Mouse (Mus musculus) testis, postnatal 14 days (tissue): Measurements from ENCODE around the gene Gm11146.
A peak's percentile ranks its signal among the peaks of the same experiment; 100 is the strongest.

Experiments used
- DNase-seq: peaks from one replicate; pipeline ENCODE4 v3.0.0; 2021; ENCODE audit warnings: low spot score

The Gm11146 gene

DNA sequence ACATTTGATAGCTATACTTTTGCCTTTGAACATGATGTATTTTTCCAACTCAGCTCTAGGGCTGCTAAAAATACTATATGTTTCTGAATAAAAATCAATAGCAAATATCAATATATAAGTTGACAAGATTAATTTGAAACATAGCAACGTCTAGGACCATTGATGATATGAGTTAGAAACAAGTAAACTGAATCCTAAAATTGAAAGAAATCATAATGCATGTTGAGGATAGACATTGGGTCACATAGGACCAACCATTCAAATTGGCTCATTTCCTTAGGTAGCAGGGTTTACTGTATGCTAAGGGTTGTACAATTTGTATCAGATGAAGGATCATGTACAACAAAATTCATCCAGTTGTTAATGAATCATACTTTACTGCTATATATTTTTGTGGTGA lies at the start of gene Gm11146:
Gm11146 (minus strand) TSS at position 101 of the 400 bp plus-strand sequence.
- DNase-seq, result no peak

DNA sequence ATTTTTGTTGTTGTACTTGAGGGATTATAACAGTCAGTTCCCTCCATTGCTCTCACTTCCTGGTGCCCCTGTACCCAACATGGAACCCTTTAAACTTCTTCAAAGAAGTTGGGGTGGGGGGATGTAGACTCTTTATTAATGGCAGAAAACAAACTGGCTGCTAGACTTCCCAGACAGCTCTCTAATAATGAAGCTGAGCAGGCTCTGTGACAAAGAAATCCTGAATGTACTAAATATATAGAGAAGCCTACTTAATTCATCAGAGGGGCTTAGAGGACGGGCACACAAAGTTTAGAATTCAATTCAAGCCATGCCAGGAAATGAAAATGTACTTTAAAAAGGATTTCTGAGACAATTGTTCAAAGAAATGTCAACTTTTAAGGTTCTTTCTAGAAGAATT lies 48.7 kb upstream of the Gm11146 start:
- no peak for DNase-seq

DNA sequence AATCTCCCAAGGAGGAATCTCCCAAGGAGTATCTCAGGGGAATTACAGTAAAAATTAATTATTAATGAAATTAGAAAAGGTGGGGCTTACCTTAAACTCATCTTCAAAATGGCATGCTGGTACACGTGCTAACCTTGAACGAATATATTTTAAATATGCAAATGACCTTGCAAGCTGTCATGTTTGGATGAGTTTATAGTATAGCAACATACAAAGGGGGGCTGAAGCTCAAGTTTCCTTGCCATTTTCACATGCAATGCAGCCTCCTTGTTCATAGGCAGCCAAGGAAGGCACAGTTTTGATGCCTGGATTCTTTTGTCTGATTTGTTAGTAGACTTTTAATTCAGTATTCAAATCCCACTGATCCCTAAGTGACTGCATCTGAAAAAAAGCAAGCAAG lies 47.1 kb upstream of the Gm11146 start:
- DNase-seq, result no peak

DNA sequence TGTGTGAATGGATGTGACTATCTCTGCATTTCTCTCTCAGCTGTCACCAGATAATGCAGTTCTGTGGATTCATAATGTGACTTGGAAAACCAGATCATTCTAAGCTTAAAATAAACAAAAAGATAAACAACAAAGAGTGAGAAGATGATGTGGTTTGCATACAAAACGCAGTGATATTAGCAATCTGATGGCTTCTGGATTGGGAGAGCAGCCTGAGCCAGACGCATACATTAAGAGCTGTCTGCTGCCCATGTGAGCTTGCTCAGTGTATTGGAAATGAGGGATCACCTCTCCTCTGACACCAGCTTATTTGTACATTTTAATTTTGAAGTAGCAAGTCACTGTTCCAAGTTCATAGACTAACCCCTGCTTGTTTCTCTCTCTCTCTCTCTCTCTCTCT lies 46.3 kb upstream of the Gm11146 start:
- no peak for DNase-seq

DNA sequence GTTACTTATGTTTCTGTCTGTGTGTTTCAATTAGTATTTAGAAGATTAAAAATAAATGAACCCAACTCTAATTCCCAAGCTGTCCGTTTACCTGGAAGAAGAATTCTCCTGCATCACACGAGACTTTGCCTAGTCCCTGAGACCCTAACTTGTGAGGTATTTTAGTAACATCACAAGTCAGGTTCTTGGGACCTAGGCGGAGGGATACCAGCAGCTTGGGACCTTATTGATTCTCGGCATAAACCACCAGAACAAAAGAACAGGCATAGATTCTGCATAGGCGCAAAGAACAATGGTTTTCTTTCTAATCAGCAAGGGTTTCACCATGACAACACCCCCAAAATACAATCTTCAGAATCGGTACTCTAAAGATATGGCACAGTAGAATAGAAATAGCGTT lies 44.3 kb upstream of the Gm11146 start:
- no peak for DNase-seq

DNA sequence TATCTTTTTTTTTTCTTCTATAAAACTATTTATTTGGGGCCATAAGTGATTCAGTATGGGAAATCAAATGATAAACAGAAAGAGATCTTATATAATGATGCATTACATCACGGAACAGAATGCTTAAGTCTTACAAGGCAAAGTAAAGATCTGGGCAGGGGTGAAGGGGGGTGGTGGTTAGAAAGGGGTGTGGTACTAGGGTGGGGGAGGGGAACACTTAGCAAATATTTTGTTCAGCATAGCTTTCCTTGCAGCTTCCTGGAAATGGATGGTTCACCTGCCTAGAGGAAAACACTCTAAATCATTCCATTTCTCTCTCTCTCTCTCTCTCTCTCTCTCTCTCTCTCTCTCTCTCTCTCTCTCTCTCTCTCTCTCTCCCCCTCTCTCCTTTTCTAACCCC lies 43.1 kb upstream of the Gm11146 start:
- no peak for DNase-seq

DNA sequence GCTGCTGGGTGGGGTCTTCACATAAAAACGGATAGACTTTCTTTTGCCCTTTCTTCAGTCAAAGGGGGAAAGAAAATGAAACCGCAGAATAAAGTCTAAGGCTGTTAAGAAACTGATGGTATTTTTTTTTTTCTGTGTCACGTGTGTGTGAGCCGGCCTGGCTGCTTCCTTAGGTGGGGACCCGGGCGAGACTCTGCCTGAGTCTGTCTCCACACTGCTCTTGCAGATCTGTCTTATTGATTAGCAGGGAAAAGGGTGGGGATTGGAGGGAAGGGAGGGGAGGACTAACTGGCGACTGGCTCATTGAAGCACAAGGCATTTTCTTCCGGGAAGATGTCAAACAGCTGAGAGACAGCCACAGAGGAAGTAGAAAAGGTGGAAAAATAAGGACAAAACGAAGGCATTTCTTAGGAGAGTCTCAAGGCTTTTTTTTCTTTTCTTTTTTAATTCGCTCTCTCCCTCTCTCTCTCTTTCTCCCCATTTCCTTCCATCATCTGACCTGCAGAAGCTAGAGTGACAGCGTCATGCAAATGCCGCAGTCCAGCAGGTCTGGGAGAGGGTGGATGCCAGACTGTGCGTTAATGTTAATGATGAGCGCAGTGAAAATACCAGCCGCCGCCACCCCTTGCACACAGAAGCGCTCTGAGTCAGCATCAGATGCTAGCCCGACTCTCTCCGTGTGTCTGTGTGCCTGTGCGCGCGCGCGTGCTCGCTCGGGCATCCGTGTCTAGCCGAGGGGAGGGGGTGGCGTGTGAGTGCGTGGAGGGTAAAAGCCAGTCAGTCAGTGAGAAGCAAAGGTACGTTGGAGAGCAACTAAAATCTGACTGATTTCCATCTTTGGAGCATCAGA lies 42.2 kb upstream of the Gm11146 start:
- peak; percentile 48 for DNase-seq

DNA sequence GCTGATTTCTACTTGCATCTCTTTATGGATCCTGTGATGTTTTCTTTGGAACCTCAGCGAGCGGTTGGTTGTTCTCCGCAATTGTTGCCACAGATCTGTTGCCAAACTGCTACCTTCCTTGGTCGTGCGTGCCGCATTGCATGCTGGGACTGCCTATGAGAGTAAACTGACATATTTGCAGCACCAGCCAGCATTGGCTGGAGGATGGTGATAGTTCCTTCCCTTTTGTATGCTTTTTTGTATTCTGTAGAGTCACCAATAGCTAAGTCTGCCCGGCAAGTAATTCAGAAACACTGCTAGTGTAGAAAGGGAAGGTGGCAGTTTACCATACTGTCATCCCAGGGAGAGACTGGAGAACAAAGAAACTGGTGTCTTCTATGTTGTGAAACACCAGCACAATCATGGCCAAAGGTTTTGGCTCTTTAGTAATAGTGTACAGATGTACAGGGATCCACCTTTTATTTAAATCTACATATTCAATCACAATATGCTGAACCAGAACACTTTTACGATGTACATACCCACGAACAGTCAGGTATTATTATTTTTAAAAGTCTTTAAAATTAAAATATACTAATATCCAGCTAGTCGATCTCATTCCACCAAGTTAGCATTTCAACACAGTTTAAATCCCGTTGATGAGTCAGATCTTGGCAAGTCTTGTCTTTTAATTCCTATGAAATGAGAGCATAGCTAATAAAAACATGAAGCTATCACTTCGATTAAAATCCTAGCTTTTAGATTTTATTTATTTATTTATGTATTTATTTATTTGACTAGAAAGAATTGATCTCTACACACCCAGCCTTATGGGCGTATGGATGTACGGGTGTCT lies 41.4 kb upstream of the Gm11146 start:
- DNase-seq, result peak; percentile 52

DNA sequence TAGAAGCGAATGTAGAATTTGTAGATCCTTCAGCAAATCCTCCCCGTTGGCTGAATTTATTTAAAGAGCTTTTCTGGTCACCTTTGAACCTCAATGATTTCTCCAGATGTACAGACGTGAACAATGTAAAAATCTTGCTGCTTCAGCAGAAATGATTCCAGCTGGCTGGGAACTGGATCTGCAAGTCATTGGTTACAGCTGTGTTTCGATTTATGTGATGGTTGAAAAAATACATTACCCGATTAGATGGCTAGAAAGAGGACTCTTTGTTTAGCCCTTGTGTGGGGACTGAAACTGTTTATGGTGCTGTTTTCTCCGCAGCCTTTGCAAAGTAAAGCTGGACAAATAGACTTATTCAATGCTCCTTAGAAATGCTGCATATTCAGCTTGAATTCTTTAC lies 34.6 kb upstream of the Gm11146 start:
- no peak for DNase-seq

DNA sequence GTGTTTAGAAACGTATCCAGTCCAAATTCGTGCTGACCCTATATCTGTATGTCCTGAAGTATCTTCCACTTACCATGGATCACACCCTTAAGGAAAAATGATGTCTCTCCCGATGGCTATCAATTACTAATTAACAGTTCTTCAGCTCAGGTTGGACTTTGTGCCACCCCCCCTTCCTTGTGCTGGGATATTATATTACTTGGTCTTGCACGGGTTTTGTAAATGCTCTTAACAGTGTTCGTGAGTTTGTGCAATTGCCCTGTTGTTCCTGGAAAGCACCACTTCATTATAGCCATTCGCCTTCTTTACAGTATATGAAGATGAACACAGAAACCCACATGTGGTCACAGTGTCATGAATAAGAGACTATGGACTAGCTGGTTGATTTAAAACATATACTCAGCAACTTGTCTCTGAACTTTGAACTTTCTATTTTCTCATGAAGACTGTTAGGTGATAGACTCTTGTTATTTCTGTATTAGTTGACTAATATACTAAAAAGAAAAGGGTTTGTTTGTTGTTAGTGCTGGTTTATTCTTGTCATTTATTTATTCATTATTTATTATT lies 30.5 kb upstream of the Gm11146 start:
- no peak for DNase-seq

DNA sequence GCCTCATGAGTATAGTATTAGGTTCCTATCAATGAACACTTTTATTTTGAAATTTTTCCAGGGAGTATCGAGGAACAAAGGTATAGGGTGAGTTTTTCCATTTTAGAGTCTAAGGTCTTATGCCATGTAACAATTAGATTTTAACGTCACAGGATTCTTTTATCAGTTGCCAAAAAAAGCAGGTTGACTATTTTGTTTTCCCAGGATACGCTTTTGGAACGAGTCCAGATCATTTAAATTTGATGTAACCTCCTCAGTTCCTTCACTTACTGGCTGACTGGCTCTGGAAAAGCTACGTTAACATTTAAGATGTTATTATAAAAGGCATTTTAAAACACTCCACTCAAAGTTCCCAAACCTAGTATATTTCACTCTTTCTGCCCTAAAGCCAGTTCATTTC lies 20.8 kb upstream of the Gm11146 start:
- DNase-seq, result no peak

DNA sequence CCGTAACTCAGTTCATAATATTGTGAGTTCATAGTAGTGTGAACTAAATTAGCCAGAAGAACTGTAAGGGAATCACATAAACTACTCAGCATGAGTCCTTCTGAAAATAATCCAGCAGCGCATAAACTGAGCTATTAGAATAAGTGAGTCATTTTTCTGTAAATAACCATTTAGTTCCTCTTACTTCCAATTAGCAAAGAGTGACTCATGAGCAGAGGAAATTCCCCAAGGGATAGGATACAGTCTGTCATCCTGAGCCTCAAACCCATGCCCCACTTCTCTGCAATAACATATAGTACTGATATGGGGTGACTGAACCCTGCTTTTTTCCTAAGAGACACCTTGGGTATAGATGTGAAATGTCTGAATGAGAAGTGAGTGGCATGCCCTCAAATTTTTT lies 687 bp upstream of the Gm11146 start:
- DNase-seq, result no peak

DNA sequence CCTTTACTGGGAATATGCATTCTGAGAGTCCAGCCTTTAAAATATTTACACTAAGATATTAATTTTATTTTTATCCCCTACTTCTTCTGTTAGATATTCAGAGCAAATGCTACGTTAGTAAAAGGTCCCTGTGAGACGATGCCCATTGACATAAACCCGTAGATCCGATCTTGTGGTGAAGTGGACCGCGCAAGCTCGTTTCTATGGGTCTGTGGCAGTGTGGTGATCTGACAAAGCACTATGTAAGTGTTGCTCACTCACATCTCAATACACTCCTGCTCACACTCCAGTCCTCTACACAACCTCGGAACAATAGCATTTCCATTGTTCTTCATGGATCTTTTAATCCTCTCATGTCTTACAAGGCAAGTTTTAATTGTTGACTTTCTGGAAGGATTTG lies 3.1 kb downstream of the Gm11146 start:
- no peak for DNase-seq

DNA sequence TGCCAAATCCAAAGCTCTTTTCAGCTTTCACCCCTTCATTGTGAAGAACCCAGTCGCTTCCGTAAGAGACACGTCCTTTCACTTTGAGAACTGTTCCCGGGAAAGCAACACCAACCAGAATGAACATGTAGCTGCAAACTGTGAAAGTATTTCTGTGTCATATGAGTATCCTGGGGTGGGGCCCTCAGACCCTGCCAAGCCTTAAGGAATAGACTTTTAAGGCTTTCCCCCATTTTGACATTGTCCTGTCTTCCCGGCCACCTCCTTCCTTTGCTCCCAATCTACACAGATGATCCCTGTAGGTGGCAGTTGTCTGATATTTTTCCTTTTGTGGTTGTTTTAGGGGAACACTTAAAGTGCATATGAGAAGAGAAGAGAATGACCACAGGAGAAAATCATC lies 5.3 kb downstream of the Gm11146 start:
- DNase-seq, result no peak

DNA sequence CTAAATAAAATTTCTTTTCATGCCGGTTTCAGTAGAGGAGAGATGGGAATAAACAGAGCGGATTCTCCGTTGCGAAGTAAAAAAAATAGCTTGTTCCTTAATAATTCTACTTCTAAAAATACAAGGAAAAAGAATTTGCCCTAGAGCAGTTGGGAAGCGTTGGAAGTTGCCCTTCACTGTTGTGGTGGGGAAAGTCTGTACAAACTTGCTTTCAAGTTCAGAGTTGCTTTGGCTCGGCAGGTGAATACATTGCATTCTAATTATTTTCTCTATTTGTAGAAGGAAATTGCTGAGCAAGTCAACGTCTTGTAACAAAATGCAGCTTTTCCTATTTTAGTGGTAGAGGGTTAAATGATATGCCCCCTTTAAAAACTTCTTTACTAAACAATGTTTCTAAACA lies 6.2 kb downstream of the Gm11146 start:
- no peak for DNase-seq

DNA sequence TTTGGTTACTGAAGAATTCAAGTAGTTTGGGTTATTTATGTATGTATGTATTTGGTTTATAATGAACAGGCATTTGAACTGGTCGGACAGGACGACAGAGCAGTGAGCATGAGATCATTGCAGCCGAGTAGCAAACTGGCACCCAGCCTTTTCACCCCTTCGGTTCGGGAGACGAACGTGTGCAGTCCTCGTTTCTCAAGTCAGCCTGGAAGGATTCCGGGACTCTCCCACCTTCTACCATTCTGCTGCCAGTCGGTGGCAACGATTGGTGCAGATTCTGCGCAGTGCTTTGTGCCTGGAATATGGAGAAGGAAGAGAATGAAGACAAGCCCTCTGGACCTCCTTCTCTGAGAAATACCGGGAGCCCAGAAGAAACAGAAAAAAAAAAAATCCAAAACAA lies 7.3 kb downstream of the Gm11146 start:
- DNase-seq, result peak; percentile 40

DNA sequence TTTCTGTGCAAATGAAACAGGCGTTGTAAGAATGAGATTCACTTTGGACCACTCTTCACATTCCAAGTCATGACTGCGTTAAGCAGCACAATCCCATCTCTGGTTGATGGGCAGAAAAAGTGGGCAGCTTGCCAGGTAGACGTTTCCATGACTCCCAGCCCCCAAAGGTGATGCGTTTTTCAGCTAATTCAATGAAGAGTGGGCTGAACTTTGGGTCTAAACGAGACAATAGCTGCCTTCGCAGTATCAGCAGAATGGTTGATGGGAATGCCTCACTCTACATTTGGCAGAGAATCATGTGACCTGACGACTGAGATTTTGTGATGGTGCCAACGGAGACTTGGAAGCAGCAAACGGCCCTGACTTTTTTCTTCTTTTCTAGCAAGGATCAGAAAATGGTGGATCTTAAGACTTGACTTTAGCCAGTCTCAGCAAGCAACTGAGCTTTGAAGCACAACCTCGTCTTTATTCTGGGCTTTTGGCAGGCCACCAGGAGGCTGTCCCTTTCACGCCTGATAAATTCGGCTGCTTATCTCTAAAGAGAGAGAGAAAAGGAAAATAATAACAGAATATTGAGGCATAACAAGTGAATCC lies 8.0 kb downstream of the Gm11146 start:
- peak; percentile 73 for DNase-seq

DNA sequence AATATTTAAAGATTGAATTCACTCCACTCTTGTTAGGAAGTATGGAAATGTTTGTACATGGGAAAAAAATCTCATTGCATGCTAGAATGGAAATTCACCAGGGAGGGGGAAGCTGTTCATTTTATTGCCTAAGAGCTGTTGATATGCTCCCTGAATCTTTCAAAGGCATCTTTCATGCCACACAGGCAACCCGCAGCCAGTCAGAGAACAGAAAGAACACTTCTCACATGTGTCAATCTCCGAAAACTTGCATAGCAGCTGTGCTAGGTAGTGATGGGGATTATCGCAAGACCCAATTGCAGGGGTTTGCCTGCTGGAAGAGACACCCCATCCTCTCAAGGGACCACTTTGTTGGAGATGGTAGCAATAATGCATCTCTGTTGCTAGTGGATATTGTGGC lies 8.9 kb downstream of the Gm11146 start:
- DNase-seq, result no peak

DNA sequence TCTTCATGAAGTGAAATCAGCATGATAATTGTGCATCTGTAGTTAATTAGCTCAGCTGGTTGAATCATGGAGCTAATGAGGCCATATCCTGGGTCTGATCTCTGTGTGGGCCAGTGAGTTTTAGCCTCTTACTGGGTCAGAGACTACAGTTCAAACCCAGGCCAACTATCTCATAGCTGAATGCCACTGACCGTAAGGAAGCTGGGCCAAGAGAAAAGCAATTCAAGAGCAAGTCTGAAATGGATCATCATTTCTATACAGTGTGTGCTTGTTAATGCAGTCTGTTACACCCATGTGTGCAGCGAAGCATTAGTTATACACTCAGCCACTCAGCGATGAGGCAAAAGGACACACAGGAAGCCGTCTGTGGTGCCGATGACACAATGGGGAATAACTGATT lies 28.9 kb downstream of the Gm11146 start:
- DNase-seq, result no peak

DNA sequence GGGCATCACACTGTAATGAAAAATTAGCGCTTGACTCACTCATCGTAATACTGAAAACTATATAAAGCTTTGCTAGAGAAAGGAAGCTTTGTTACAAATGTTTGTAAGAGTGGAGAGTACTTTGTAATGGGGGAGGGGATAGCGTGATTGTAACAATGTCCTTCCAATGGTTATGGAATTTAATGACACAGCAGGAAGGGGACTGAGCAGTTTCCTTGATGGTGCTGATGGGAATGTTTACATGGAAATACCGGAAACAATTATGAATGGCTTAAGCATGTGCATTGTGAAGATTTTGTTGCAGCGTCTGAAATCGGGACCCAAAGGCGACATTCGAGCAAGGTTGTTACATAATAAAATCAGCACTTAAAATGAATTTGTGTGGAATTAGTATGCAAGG lies 32.4 kb downstream of the Gm11146 start:
- DNase-seq, result no peak

DNA sequence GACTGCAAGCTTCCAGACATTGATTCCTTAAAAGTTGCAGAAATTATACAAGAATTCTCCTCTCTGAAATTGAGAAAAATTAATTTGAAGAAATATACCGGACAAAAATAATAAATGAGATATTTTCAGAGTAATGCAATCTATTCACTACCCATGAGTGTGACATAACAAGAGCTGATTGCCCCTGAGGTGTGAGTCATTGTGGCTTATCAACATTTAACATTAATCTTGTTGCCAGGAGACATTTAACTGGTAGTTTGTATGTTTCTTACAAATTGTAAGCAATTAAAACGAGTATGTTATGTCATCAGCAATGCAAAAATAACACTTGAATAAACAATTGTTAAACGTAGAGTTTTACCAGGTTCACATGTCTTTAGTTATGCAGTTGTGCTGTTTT lies 33.5 kb downstream of the Gm11146 start:
- no peak for DNase-seq

DNA sequence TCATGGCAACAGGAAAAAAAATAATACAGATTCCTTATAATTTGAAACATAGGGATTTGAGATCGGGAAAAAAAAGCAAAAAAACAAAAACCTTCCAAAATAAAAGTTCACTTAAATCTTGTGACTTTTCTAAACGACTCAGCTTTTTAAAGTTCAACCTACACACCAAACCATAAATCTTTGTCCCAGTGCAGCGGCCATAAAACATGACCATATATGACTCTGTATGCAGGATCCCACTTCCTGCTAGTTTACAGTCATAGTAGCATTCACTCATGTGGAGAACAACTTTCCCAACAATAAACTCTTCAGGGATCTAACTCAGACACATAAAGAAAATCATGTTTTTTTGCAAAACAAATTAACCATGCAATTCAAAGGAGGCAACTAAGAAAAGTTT lies 39.0 kb downstream of the Gm11146 start:
- DNase-seq, result no peak
